Mouse (Mus musculus): ENCODE data around the gene Kit. TPM values are rescaled to one million over a fixed set of nuclear protein-coding genes. Genes with fewer than 3 reads are reported as not detected.

Gene Kit
- 78.8 and 84.5 TPM in 2 replicates for polyA plus RNA-seq (2014; fragmentation: Nextera tagmentation; extraction: Ambion mirVana)

DNA sequence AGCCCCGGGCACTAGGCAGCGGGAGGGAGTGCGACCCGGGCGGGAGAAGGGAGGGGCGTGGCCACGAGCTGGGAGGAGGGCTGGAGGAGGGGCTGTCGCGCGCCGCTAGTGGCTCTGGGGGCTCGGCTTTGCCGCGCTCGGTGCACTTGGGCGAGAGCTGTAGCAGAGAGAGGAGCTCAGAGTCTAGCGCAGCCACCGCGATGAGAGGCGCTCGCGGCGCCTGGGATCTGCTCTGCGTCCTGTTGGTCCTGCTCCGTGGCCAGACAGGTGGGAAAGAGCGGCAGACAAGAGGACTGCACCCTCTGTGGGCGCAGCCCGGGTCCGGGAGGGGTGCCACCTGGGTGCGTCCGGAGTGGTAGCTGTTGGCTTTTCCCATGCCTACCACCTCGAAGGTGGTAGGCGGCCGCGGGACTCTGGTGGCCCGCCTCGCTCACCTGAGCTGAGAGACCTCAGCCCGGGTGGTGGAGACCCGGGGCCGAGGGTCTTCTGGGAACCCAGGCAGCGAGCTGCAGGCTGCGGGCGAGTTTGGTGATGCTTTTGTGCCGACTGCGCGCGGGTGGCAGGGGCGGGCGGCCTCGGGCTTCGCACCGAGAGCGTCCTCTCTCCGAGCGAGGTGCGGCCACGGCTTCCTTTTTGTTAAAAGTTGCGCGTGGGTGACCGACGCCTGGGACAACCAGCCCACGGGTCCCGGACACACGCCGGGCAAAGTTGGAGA, at the start of gene Kit:
Gene Kit (plus strand): TSS at position 65 of the 715 bp plus-strand sequence.
- Histone ChIP-seq H3K27ac (ENCODE audit: low read length) (peak within 1 kb of the TSS; percentile 88), H3K4me3 (ENCODE audit: low read depth, low read length) (peak within 1 kb of the TSS; percentile 72), H3K36me3 (ENCODE audit: control insufficient read depth, insufficient read depth, low read length) (no peaks in the 10 kb centered on the region), H3K27me3 (ENCODE audit: control insufficient read depth, insufficient read depth, low read length) (no peaks in the 10 kb centered on the region), H3K4me2 (replicated peaks; ENCODE audit: low read depth, low read length) (peak within 1 kb of the TSS; percentile 99), H3K4me1 (ENCODE audit: control insufficient read depth, insufficient read depth, low read length) (0 out of 2 replicates have a peak, but pooled peaks cover 10% of the 10 kb centered on the region), H3K9me3 (ENCODE audit: control insufficient read depth, low read depth, low read length) (no peaks in the 10 kb centered on the region), H3K9ac (replicated peaks; ENCODE audit: low read depth, low read length) (peak within 1 kb of the TSS; percentile 77)
- WGBS: under 1% methylated on average over 61 of the region's 65 CpGs
- ATAC-seq (ENCODE audit: insufficient number of reproducible peaks, insufficient read depth, low FRiP score, low read depth): peak; percentile 93

DNA sequence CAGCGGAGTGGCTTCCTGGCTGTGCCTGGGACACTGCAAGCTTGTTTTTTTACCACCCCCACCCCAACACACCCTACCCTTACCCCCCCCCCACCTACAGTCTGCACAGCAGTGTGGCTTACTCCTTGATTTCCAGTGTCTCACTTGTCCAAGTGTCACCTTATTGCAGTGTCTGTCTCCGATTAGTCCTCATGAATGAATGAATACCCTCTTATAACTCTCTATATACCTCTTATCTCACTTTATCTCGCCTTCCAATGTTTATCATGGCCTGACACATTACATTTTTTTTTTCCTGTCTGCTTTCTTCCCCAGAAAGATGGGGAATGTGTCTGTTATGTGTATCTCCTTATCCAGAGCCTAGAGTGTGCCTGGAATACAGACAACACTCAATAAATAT, 38.6 kb upstream of the Kit start:
- Histone ChIP-seq H3K4me1 (ENCODE audit: control insufficient read depth, insufficient read depth, low read length) (no peaks in the 10 kb centered on the region), H3K9me3 (ENCODE audit: control insufficient read depth, low read depth, low read length) (no peaks in the 10 kb centered on the region), H3K27ac (ENCODE audit: low read length) (no peak overlapping the region), H3K27me3 (ENCODE audit: control insufficient read depth, insufficient read depth, low read length) (no peaks in the 10 kb centered on the region), H3K9ac (replicated peaks; ENCODE audit: low read depth, low read length) (no peak overlapping the region), H3K4me2 (replicated peaks; ENCODE audit: low read depth, low read length) (no peak overlapping the region), H3K36me3 (ENCODE audit: control insufficient read depth, insufficient read depth, low read length) (no peaks in the 10 kb centered on the region), H3K4me3 (ENCODE audit: low read depth, low read length) (no peak overlapping the region)
- 42% methylated on average over 3 of the region's 3 CpGs for WGBS
- ATAC-seq (ENCODE audit: insufficient number of reproducible peaks, insufficient read depth, low FRiP score, low read depth): no peak

DNA sequence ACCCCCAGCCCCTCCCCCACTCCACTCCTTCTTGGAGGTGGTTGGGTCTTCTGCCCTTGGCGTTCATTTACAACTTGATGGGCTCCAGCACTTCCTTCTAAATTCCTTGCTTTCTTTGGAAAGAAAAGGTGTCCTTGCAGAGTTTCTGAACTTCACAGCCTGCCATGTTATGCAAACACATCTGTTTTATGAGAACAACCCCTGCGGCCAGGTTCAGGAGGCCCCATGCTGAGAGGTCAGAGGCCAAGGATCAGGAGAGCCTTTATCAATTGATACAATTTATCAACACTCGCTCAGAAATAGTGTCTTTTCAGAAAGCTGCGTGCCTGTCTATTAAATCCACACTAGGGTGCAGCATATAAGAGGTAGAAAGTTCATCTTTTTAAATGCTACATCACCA, 37.0 kb upstream of the Kit start:
- H3K4me2 ChIP-seq (replicated peaks; ENCODE audit: low read depth, low read length): no peak overlapping the region
- no peak for ATAC-seq (ENCODE audit: insufficient number of reproducible peaks, insufficient read depth, low FRiP score, low read depth)
- no peaks in the 10 kb centered on the region for H3K4me1 ChIP-seq (ENCODE audit: control insufficient read depth, insufficient read depth, low read length)
- no peak overlapping the region for H3K9ac ChIP-seq (replicated peaks; ENCODE audit: low read depth, low read length)
- H3K4me3 ChIP-seq (ENCODE audit: low read depth, low read length): no peak overlapping the region
- no peaks in the 10 kb centered on the region for H3K27me3 ChIP-seq (ENCODE audit: control insufficient read depth, insufficient read depth, low read length)
- WGBS: 37% methylated on average over 4 of the region's 4 CpGs
- H3K36me3 ChIP-seq (ENCODE audit: control insufficient read depth, insufficient read depth, low read length): no peaks in the 10 kb centered on the region
- no peak overlapping the region for H3K27ac ChIP-seq (ENCODE audit: low read length)
- H3K9me3 ChIP-seq (ENCODE audit: control insufficient read depth, low read depth, low read length): no peaks in the 10 kb centered on the region

DNA sequence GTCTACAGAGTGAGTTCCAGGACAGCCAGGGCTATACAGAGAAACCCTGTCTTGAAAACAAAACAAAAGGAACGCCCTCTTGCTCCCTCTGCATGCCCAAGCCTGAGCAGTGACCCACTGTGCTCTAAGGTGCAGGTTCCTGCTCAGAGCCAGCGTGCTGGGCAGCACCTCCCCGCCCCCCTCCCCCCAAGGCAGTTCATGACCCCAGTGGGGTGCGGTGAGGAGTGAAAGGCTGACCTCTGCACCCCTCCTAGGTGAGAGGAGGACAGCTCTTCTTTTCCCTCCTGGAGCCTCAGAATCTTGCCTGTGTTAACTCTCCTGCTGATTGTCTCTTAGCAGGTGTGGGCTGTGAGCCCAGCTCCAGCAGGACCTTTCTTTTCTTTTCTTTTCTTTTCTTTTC, 36.3 kb upstream of the Kit start:
- Histone ChIP-seq H3K4me1 (ENCODE audit: control insufficient read depth, insufficient read depth, low read length) (no peaks in the 10 kb centered on the region), H3K9me3 (ENCODE audit: control insufficient read depth, low read depth, low read length) (no peaks in the 10 kb centered on the region), H3K9ac (replicated peaks; ENCODE audit: low read depth, low read length) (no peak overlapping the region), H3K27ac (ENCODE audit: low read length) (no peak overlapping the region), H3K36me3 (ENCODE audit: control insufficient read depth, insufficient read depth, low read length) (no peaks in the 10 kb centered on the region), H3K27me3 (ENCODE audit: control insufficient read depth, insufficient read depth, low read length) (no peaks in the 10 kb centered on the region), H3K4me3 (ENCODE audit: low read depth, low read length) (no peak overlapping the region), H3K4me2 (replicated peaks; ENCODE audit: low read depth, low read length) (no peak overlapping the region)
- ATAC-seq (ENCODE audit: insufficient number of reproducible peaks, insufficient read depth, low FRiP score, low read depth): no peak
- 31% methylated on average over 4 of the region's 4 CpGs for WGBS

DNA sequence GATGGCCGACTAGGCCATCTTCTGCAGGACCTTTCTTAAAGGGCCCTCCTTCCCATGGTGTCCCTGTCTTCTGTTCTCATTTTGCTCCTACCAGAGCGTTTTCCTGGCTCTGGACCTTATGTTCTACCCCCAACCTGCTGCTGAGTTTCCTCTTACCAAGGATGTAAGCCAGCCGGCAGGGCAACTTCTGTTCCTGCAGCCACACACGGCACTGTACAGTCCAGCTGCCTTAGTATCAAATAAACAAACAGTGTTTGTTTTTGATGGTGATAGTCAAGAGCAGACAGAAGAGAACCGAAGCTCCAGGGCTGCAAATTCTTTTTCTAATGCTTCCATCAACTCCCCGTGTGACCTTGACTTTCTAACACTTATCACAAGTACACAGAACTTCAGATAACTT, 35.6 kb upstream of the Kit start:
- Histone ChIP-seq H3K27me3 (ENCODE audit: control insufficient read depth, insufficient read depth, low read length) (no peaks in the 10 kb centered on the region), H3K9me3 (ENCODE audit: control insufficient read depth, low read depth, low read length) (no peaks in the 10 kb centered on the region), H3K27ac (ENCODE audit: low read length) (no peak overlapping the region), H3K4me3 (ENCODE audit: low read depth, low read length) (no peak overlapping the region), H3K4me1 (ENCODE audit: control insufficient read depth, insufficient read depth, low read length) (no peaks in the 10 kb centered on the region), H3K36me3 (ENCODE audit: control insufficient read depth, insufficient read depth, low read length) (no peaks in the 10 kb centered on the region), H3K9ac (replicated peaks; ENCODE audit: low read depth, low read length) (no peak overlapping the region), H3K4me2 (replicated peaks; ENCODE audit: low read depth, low read length) (no peak overlapping the region)
- 10% methylated on average over 6 of the region's 6 CpGs for WGBS
- peak; percentile 61; the same call in 1 of the 2 replicates for ATAC-seq (ENCODE audit: insufficient number of reproducible peaks, insufficient read depth, low FRiP score, low read depth)

DNA sequence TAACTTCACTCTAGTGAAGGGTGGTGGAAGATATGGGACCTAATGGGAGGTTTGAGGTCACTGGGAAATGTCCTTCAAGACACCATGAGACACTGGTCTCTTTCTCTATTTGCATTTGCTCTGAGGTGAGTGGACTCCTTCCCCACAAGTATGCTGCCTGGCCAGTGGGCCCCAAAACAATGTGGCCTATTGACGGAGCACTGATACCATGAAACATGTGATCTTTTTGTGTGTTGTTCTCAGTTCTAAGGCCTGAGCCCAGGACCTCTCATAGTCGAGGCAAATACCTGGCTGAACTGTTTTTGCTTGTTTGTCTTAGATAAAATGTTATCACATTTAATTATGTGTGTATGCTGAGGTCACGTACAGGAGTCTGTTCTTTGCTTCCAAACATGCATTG, 31.0 kb upstream of the Kit start:
- Histone ChIP-seq H3K4me2 (replicated peaks; ENCODE audit: low read depth, low read length) (no peak overlapping the region), H3K27ac (ENCODE audit: low read length) (no peak overlapping the region), H3K36me3 (ENCODE audit: control insufficient read depth, insufficient read depth, low read length) (no peaks in the 10 kb centered on the region), H3K9ac (replicated peaks; ENCODE audit: low read depth, low read length) (no peak overlapping the region), H3K9me3 (ENCODE audit: control insufficient read depth, low read depth, low read length) (no peaks in the 10 kb centered on the region), H3K4me1 (ENCODE audit: control insufficient read depth, insufficient read depth, low read length) (peaks cover 7% of the 10 kb centered on the region; the same call in 1 of the 2 replicates), H3K4me3 (ENCODE audit: low read depth, low read length) (no peak overlapping the region), H3K27me3 (ENCODE audit: control insufficient read depth, insufficient read depth, low read length) (no peaks in the 10 kb centered on the region)
- 62% methylated on average over 3 of the region's 3 CpGs for WGBS
- ATAC-seq (ENCODE audit: insufficient number of reproducible peaks, insufficient read depth, low FRiP score, low read depth): 0 out of 2 replicates have a peak, but pooled peaks have one; percentile 11

DNA sequence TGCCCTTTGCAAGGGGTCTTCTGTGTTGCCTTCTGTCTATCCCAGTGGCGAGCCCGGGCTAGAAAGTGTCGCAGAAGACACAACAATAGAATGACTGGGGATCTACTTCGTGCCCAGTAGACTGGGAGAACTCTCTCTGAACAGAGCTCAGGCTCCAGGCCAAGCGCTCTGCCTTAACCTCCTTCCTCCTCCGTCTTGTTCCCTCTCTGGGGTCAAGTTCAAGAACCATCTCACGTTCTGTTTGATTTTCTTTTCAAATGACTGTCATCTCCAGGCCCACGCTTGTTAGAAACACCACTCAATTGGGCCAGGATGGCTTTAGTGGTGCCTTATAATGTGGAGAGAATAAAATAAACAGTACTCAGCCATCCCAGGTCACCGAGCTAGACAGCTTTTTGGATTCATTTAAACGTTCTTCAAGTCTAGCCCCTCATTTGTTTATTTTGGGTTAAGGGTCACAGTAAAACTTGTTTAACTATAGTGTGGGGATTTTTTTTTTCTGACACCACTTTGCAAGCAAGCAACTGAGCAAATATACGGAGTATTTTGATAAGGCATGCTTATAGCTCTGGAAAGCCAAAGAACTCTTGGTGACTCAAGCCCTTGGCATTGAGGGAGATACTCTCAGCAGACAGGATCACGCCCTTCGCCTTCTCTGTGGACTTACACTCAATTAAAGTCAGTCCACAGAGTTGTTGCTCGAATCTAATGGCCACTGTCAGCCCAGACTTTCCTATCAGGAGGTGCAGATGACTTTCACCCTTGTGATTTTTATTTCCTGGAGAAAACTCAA, 30.0 kb upstream of the Kit start:
- peak overlapping the region; percentile 28; the same call in 1 of the 2 replicates for H3K27ac ChIP-seq (ENCODE audit: low read length)
- WGBS: 37% methylated on average over 14 of the region's 14 CpGs
- H3K9ac ChIP-seq (replicated peaks; ENCODE audit: low read depth, low read length): no peak overlapping the region
- no peaks in the 10 kb centered on the region for H3K9me3 ChIP-seq (ENCODE audit: control insufficient read depth, low read depth, low read length)
- no peak overlapping the region for H3K4me3 ChIP-seq (ENCODE audit: low read depth, low read length)
- no peaks in the 10 kb centered on the region for H3K27me3 ChIP-seq (ENCODE audit: control insufficient read depth, insufficient read depth, low read length)
- H3K4me2 ChIP-seq (replicated peaks; ENCODE audit: low read depth, low read length): no peak overlapping the region
- H3K4me1 ChIP-seq (ENCODE audit: control insufficient read depth, insufficient read depth, low read length): peaks cover 7% of the 10 kb centered on the region; the same call in 1 of the 2 replicates
- ATAC-seq (ENCODE audit: insufficient number of reproducible peaks, insufficient read depth, low FRiP score, low read depth): peak; percentile 76; the same call in 1 of the 2 replicates
- no peaks in the 10 kb centered on the region for H3K36me3 ChIP-seq (ENCODE audit: control insufficient read depth, insufficient read depth, low read length)

DNA sequence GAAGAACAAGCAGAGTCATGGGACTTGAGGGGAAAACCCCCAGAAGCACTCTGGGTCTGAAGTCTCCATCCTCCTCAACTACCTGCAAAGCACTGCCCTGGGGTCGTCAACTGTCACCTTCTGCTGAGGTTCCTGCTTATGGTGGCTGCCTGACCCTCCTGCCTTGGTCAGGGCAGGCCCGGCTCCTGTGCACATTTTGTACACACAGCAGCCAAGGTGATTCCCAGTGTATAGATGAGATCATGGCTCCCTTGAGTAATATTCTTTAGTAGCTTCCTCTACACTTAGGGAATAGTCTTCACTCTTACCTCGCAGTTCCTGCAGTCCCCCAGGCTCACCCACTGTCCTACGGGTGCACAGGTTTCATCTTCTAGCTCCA, 29.5 kb upstream of the Kit start:
- H3K27ac ChIP-seq (ENCODE audit: low read length): peak overlapping the region; percentile 28; the same call in 1 of the 2 replicates
- 63% methylated on average over 4 of the region's 4 CpGs for WGBS
- H3K4me2 ChIP-seq (replicated peaks; ENCODE audit: low read depth, low read length): no peak overlapping the region
- H3K9me3 ChIP-seq (ENCODE audit: control insufficient read depth, low read depth, low read length): no peaks in the 10 kb centered on the region
- peaks cover 7% of the 10 kb centered on the region; the same call in 1 of the 2 replicates for H3K4me1 ChIP-seq (ENCODE audit: control insufficient read depth, insufficient read depth, low read length)
- no peaks in the 10 kb centered on the region for H3K27me3 ChIP-seq (ENCODE audit: control insufficient read depth, insufficient read depth, low read length)
- H3K36me3 ChIP-seq (ENCODE audit: control insufficient read depth, insufficient read depth, low read length): no peaks in the 10 kb centered on the region
- H3K4me3 ChIP-seq (ENCODE audit: low read depth, low read length): no peak overlapping the region
- peak; percentile 21; the same call in 1 of the 2 replicates for ATAC-seq (ENCODE audit: insufficient number of reproducible peaks, insufficient read depth, low FRiP score, low read depth)
- H3K9ac ChIP-seq (replicated peaks; ENCODE audit: low read depth, low read length): no peak overlapping the region
